Mouse (Mus musculus): ENCODE measurements around the gene Patj.

Patj gene

DNA sequence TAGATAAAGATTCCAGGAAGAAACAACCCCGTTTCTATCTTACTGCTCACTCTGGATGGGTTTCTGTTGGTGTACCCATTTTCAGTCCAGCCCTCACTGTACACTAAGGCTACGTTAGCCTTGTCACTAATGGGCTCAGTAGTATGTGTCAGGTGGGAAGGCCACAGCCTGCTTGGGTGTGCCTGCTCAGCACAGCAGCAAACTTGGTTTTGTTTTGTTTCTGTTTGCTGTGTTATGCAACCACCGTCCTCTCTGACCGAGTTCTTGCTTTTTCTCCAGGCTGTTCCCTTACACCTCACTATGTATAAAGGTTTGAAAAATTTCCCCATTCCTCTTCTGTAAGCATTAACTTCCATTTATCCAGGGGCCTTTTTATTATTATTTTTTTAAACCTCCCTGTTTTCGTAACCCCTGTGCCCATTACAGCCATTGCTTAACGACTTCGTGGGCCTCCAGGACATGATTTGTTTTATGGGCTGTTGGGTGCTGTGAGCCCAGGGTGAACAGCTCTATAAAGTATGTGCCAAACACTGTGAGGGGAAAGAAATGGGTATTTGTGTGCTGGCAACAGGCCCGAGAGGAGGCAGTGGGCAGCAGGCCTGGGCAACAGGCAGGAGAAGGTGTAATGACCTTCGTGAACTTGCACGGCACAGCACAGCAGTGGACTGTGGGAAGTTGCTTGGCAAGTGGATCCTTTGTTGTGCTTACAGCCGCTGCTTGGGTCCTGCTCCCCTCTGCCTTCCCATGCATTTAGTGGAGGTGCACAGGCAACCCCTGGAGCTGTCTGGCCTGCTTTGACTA is 113.1 kb downstream of the Patj start:
- DNase-seq (ENCODE audit: extremely low read depth, low read depth), result no peak

DNA sequence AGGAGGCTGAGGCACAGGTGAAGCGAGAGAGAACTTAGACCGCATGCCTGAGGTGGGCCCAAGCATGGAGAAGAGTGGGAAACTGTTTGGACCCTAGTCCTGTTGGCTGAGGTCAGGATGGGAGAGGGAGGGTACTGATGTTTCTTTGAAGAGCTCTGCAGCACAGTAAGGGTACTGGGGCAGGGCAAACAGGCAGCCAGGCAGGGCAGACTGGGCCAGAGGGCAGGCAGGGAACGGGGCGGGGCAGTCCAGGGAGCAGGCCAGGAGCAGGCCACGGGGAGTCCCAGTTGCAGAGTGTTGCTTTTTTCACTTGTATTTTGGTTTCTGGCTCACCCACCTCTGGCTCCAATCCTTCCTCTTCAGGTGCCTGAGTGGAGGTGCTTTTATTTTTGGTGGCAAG is 114.4 kb downstream of the Patj start:
- no peak for DNase-seq (ENCODE audit: extremely low read depth, low read depth)

DNA sequence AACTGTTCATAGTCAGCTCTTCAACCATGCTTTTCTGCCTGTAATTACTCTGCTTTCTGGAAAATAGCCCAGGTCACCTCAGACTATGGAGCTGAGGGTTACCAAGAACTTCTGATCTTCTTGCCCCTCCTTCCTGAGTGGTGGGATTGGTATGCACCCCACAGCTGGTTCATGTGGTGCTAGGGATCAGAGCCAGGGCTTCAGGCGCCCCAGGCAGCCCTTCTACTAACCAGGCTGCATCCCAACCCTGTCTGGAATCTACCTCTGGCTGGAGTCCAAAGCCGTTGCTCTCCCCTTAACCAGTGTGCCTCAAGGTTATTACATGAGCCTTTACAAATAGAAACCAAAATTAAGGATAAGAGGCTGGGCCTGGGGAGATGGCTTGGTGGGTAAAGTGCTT is 115.7 kb downstream of the Patj start:
- DNase-seq (ENCODE audit: extremely low read depth, low read depth), result no peak

DNA sequence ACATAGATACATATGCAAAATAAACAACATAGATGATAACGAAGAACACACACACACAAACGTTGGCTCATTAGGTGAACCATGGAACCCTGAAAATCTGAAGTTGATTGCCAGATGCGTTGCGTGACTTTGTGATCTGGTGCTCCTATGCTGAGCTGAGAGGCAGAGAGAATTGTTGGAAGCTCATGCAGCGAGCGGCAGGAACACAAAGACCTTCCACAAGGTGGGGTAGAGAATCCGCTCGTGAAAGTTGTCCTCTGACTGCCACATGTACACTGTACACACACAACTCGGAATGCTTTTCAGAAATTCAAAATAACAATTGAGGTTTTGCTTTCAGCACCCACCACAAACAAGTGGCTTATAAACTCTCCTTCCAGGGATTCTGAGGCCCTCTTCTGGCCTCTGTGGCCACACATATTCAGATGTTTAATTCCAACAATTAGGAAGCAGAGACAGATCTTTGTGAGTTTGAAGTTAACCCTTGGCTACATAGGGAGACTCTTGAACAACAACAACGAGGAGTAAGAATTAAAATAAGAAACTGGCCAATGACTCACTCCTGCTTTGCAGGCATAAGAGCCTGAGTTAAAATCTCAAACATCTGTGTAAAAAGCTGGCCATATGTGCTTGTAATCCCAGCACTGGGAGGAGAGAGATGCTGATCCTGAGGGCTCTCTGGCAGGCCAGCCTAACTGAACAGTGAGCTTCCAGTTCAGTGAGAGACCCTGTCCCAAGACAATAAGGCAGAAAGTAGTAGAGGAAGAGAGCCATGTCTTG is 116.6 kb downstream of the Patj start:
- DNase-seq (ENCODE audit: extremely low read depth, low read depth), result no peak

DNA sequence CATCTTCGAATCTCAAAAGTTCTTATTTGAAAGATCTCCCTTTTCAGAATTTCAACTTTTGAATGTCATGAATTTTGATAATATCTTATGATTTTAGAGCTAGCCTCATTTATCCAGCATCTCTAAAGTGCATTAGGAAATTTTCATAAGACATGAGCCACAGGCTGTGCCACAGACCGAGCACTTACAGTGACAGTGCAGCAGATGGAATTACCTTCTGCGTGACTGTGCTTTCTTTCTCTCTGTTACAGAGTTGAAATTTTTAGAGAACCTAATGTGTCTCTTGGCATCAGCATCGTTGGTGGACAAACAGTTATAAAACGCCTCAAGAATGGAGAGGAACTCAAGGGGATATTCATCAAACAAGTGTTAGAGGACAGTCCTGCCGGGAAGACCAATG is 124.9 kb downstream of the Patj start:
- DNase-seq (ENCODE audit: extremely low read depth, low read depth), result no peak

DNA sequence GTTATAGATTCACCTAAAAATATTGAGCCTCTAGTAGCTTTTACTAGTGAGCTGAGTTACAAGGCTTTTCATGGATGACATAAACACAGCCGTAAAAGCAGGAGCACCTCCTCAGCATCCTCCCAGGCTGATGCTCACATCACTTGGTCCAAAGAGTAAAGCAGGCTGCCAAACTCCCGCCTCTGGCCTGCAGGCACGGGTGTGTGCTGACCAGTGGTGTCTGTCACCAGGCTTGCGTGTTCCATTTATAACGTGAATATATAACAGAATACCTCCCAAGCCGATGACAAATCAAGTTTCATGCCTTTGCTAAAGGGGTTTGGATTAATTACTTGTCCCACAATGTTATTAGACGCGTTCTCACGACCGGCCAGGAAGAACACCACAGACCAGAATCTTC is 128.9 kb downstream of the Patj start:
- no peak for DNase-seq (ENCODE audit: extremely low read depth, low read depth)

DNA sequence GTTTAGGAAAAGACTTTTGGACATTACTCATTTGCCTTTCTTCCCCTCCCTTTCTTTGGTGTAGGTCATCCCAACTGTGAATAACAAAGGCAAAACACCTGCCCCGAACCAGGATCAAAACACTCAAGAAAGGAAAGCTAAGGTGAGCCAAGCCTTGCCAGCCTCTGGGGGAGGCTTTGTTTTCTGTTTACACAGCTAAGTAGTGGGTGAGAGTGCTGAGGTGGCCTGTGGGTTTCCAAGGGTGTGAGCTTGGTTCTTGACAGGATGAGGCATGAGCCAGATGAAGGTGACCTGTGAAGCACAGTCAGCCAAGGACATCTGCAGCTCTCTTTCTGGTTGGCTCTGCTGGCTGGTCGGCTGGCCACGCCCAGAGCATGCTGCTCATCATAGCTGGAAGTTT is 139.9 kb downstream of the Patj start:
- DNase-seq (ENCODE audit: extremely low read depth, low read depth), result no peak

DNA sequence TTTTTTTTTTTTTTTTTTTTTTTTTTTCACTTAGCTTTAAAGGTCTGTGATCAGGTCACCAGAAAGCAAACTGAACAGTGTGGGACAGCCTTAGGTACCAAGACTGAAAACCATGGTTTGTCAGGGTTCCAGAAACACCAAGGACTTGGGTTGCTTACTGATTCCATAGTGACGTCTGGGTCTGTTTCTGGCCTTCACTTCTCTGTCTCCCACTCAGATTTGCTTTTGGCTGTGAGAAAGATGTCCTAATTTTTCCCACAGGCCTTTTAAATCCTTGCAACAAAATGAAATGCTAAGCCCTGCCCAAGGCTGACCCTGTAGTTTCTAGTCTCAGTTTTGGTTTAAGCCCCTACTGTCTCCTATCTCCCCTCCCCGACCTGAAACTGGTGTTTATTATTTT is 146.0 kb downstream of the Patj start:
- DNase-seq (ENCODE audit: extremely low read depth, low read depth), result no peak

DNA sequence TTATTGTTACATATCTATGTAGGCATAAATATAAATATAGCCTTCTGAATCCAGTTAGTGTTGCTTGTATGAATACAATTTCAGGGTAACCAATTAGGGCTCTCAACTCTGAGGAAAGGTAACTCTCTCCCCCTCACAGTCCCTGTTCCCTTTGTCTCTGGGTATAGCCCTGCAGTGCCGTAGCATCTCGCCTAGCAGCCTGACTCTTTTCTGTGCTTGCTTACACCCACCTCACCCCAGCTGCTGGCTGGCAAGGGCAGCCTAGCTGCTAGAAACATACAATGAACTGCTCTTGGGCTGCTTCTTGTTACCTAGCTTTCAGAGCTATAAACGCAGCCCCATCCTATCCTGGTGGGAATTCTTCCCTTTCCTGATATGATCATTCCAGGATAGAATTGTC is 147.4 kb downstream of the Patj start:
- no peak for DNase-seq (ENCODE audit: extremely low read depth, low read depth)

DNA sequence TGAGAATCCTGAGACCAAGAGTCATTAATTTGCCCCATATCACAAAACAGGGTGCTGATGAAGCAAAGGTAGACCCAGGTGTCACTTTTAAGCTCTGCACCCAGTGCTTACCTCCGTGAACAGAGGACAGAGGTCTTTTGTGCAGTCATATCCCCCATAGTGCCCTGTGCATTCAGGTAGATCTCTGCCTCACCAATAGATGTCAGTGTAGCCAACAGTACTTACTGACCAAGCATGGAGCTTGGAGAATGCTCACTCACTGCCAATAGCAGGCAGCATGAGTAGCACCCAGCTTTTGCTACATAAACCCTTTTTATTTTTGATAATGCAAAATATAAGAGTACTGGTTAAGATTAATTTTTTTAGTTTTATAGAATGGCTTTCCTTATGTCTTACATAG is 149.8 kb downstream of the Patj start:
- no peak for DNase-seq (ENCODE audit: extremely low read depth, low read depth)

DNA sequence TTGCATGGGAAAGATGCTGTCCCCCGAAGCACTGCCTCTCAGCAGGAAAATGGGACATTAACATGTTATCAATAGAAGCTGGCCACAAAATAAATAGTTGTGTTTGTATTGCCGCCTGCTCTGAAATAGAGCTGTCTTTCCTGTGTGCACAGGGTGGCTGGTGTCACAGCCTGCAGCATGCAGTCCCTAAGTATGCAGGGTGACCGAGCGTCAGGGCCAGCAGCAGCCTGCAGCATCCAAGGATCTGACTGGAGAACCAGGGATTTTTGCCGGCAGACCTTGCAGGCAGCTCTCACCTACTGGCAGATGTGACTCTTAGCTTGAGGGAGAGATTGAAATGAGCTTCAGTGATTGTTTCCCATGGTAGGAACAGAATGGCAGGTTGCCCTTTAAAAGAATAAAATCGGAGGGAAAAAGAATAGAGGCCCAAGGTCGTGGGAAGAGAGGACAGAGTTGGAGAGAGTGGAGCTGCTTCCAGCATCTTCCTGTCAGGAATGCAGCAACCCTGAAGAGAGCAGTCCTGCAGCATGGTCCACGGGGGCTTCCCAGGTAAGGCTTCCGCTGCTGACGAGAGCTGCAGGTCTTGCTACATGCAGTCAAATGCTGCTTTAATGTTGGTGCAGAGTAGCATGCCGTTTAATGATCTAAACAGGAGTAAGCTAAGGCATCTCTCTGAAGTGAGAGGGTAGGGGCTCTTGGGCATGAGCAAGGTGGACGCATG is 151.0 kb downstream of the Patj start:
- no peak for DNase-seq (ENCODE audit: extremely low read depth, low read depth)

DNA sequence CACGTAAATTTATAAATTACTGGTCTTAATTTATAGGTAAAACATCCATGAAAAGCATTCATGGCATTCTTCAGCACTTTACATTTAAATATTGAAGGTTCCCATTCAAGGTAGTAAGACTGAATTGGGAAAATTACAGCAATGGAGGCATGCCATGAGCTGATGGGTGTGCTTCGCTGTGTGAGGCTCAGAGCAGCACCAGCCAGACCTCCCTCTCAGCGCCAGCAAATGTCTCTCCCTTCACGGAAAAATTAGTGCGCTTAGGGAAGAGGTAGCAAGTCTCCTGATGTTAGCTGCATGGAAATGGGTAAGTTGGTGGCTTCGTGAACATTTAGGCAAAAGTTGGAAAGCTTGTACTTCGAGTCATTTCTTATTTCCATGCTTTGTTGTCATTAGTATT is 153.9 kb downstream of the Patj start:
- DNase-seq (ENCODE audit: extremely low read depth, low read depth), result no peak

DNA sequence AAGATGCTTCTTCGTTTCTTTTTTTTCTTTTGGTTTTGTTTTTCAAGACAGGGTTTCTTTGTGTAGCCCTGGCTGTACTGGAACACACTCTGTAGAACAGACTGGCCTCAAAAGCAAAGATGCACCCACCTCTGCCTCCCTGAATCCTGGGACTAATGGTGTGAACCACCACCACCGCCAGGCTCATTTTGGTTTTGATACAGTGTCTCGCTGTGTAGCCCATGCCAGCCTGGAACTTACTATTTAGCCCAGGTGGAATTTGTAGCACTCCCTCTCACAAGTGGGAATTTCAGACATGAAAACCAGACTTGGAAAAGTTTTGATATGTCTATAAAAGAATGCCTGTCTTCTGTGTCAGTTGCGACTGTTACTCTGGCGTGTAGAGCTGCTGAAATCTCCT is 154.5 kb downstream of the Patj start:
- DNase-seq (ENCODE audit: extremely low read depth, low read depth), result no peak

DNA sequence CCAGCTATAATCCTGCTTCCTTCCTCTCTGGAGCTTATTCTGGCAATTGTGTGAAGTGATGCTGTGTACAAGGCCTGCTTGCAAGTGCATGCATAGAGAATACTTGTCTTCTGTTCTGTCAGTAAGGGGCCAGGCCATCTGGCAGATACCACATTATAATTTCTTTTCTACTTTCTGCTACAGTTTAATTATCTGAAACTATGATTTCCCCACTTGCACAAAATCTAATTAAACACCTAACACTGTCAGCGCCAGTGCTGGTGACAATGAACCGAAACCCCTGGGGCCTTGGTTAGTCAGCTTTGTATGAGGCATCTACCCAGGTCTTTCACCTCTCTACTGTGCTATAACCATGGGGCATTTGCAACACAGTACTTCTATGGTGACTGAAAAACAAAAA is 160.1 kb downstream of the Patj start:
- DNase-seq (ENCODE audit: extremely low read depth, low read depth), result no peak

DNA sequence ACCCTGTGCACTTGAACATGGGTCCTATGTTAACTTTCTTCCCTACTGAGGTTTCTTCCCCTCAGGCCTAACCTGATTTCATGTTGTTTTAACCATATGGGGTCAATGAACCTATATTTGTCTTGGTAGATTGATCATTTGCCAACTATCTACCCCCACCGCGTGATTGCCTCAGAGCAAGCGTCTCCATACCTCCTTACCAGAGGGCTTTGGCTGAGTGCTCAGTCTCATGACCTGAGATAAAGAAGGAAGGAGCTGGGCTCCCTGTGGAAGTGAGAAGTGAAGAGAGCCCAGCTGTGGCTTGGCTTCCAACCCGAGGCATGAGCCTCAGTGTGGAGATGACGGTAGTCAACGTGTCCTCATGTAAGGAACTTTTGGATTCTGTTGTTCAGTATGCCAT is 160.9 kb downstream of the Patj start:
- DNase-seq (ENCODE audit: extremely low read depth, low read depth), result no peak

DNA sequence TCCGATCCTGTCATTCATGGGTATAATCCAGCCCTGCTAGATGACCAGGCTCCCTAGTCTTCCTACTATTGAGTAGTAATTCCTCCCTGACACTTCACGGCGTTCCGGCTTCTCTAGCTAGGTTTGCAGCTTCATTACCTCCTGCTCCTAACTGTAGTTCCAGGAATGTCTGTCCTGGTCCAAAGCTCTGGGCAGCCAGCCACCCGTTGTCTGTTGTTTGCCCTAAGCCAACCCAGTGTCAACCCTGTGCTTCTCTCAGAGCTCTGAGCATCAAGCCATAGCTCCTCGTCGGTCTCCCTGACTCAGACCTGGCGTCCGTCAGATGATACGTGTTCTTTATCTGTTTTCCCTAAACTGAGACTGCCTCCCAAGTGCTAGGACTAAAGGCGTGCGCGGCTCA is 161.6 kb downstream of the Patj start:
- no peak for DNase-seq (ENCODE audit: extremely low read depth, low read depth)

DNA sequence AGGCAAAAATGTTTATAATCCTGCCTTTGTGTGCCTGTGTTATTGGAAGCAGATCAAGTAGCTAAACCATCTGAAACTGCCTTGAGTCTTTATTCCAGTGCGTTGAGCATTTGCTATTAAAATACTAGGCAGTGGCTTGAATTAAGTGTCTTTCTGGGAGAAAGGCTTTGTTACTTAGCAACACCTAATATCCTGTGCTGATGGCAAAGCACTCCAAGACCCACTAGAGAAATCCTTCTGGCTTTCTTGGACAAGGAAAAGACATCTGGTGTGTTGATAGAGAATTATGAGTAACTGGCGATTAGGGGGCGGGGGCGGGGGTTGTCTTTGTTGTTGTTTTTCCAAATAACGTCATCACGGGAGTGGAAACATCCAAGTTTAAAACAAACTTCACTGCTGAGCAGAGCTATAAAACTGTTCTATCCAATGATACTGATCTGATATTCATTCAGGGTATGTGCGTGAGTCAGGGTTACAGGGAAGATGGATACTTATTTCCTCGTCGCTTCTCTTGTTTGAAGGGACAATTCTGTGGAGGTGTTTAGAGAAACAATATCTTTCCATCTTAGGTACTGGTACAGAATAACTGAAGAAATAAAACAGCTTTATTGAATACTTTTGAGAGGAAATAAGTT is 164.7 kb downstream of the Patj start:
- DNase-seq (ENCODE audit: extremely low read depth, low read depth), result no peak

DNA sequence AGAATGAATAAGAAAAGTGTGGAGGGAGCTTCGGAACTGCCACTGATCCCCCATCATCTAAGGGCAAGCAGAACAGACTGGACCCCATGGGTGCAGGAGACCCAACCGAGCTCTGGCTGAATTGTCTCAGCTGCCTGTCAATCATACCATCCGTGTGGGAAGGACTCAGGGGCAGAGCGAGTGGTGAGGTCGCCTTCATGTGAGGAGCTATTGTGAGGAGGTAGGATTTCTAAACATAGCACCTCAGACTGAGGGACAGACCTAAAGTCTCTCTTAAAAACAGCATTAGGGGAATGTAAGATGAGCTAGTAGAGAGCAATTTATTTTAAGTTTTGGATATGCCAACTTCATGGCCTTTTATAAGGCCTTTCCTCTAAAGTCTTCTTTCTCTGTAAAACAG is 167.5 kb downstream of the Patj start:
- DNase-seq (ENCODE audit: extremely low read depth, low read depth), result no peak

DNA sequence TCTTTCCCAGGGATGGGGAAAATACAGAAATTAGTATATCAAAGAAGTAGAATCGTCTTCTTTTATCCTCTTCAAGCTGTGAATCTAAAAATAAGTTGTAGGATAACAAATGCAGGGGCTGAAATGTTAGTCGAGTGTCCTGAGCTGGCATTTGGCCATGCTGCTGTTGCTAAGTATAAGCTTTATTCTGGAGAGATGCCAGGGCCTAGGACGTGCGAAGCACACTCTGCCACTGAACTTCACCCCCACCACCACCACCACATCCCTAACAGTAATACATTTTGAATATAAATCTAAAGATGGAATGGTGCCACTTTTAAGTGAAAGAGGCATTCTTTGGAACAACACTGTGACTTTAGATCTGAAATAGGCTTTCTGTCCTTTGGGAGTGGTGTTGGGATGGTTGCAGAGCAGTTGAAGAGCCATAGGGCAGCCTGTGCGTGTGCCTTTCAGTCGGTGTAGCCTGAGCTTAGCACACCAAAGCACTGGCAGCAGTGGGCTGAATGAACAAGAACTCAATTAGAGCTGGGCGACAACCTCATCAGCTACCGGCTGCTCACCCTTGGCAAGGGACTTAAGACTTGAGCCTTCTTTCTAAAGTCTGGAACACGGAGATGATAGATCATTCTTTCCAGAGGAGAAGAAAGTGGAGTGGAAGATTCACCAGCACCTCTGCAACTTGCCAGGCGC is 168.1 kb downstream of the Patj start:
- no peak for DNase-seq (ENCODE audit: extremely low read depth, low read depth)

DNA sequence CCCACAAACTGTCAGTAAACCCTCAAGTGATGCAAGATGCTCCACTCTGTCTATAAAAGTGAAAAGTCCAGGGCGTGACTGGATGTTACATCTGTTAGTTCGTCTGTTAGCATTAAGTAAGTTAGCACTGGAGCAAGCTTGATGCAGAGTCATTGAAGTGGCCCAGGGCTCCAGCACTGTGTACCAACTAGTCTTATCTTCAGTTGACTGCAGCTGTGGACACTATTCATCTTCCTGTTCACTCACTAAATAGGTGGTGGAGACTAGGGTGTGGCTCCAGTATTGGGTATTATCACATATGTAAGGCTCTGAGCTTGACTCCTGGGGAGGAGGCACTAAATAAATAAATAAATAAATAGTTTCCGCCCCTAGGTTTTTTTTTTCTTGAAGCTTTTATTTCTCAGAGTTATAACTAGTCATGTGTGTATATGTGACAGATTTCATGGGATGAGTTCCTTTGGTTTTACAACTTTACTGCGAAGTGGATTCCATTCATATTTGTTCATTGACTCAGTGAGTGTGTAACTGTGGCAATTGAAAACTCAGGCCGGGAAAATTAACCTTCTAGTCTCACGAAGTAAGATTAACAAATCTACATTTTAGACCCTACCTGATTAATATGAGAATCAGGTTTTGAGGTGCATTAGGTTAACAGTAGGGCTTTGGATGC is 168.7 kb downstream of the Patj start:
- no peak for DNase-seq (ENCODE audit: extremely low read depth, low read depth)

DNA sequence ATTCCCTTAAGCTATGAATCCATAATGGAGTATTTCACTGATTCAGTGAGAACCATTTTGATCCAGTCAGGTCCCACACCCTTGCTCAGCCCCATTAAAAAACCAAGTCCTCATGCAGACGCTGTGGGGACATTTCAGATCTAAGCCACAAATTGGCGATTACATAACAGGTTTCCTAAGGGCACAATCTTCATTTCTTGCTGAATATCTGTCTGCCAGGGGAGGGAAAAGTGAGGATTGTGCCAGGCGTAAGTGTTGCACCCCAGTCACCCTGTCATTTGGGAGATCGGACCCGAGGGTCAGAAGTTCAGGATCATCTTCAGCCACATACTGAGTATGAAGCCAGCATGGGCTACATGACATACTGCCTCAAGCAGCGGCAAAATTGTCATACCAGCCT is 171.2 kb downstream of the Patj start:
- DNase-seq (ENCODE audit: extremely low read depth, low read depth), result no peak

Measured in MEL-GATA-1-ER (cell line).